Mouse (Mus musculus) ovary, adult 2 months (tissue): ENCODE data around the gene Lrrc3. TPM values are rescaled to one million over a fixed set of nuclear protein-coding genes. Genes with fewer than 3 reads are reported as not detected.

ENCODE experiments used
- polyA plus RNA-seq: library from polyadenylated mRNA; depleted of rRNA; stranded (reverse); fragments of >200 nt; gene quantifications from 2 replicates; pipeline ENCODE4 v1.2.3, GENCODE M21; 2012; rRNA removed

Lrrc3 gene
- 3.4 and 3.8 TPM in 2 replicates for polyA plus RNA-seq

GRCm38 (mm10) chr10:77902211-77902893 lies at the start of gene Lrrc3:
TSS of gene Lrrc3 (minus strand) at chr10:77902536.

GRCm38 (mm10) chr10:77861675-77862074 lies 40.7 kb downstream of the Lrrc3 start, which contains the start of gene Gm3285:
TSS of gene Gm3285 (plus strand) at chr10:77861975.

DNA sequence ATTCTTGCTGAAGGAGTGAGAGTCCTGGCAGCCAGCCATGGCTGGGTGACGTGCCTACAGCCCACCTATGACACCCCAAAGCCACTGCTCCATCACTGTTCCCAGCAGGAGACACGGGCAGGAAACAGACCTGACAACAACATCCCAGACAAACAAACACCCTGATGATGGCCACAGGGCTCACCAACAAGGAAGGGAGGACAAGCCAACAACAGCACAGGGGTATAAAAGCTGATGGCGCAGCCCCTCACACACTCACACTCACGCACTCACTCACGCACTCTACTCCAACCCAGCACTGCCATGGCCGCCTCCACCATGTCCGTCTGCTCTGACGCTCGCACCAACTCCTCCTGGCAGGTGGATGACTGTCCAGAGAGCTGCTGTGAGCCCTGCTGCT lies 49.8 kb downstream of the Lrrc3 start, which contains the start of gene Gm10318:
Gene Gm10318 (plus strand): TSS at position 301 of the 400 bp plus-strand sequence.

Other genes with a start within 250 kb of the Lrrc3 start
- gene Tspear, start 216.0 kb downstream of the Lrrc3 start, polyA plus RNA-seq, result 1.2 and 1.3 TPM in 2 replicates
- not detected in 2 replicates for gene Gm19402, start 211.8 kb downstream of the Lrrc3 start, polyA plus RNA-seq
- gene Gm9508, start 205.3 kb downstream of the Lrrc3 start, polyA plus RNA-seq, result not detected in 2 replicates
- gene Gm10272, start 195.9 kb downstream of the Lrrc3 start, polyA plus RNA-seq, result not detected in 2 replicates
- gene Gm10024, start 191.1 kb downstream of the Lrrc3 start, polyA plus RNA-seq, result not detected in 2 replicates
- gene Gm10142, start 186.7 kb downstream of the Lrrc3 start, polyA plus RNA-seq, result not detected in 2 replicates
- gene Krtap12-1, start 181.9 kb downstream of the Lrrc3 start, polyA plus RNA-seq, result not detected in 2 replicates
- gene Gm10100, start 176.1 kb downstream of the Lrrc3 start, polyA plus RNA-seq, result not detected in 2 replicates
- not detected in 2 replicates for gene Gm18596, start 159.9 kb downstream of the Lrrc3 start, polyA plus RNA-seq
- gene Gm9736, start 151.2 kb downstream of the Lrrc3 start, polyA plus RNA-seq, result not detected in 2 replicates
- gene Gm3233, start 142.9 kb downstream of the Lrrc3 start, polyA plus RNA-seq, result not detected in 2 replicates
- not detected in 2 replicates for gene Gm3238, start 131.2 kb downstream of the Lrrc3 start, polyA plus RNA-seq
- not detected in 2 replicates for gene Gm7138, start 125.6 kb downstream of the Lrrc3 start, polyA plus RNA-seq
- gene Gm3250, start 120.0 kb downstream of the Lrrc3 start, polyA plus RNA-seq, result not detected in 2 replicates
- gene Gm7137, start 114.3 kb downstream of the Lrrc3 start, polyA plus RNA-seq, result not detected in 2 replicates
- not detected in 2 replicates for gene Gm9639, start 107.5 kb downstream of the Lrrc3 start, polyA plus RNA-seq
- gene Gm19668, start 103.4 kb downstream of the Lrrc3 start, polyA plus RNA-seq, result not detected in 2 replicates
- not detected in 2 replicates for gene Gm9507, start 90.7 kb downstream of the Lrrc3 start, polyA plus RNA-seq
- gene Gm2696, start 87.9 kb downstream of the Lrrc3 start, polyA plus RNA-seq, result 0.33 TPM in 1 of 2 replicates, not detected in the other
- not detected in 2 replicates for gene Krtap10-4, start 75.4 kb downstream of the Lrrc3 start, polyA plus RNA-seq
- gene Krtap10-10, start 66.6 kb downstream of the Lrrc3 start, polyA plus RNA-seq, result not detected in 2 replicates
- not detected in 2 replicates for gene Gm36176, start 55.7 kb downstream of the Lrrc3 start, polyA plus RNA-seq
- not detected in 2 replicates for gene Gm10318, start 49.7 kb downstream of the Lrrc3 start, polyA plus RNA-seq
- gene Gm3285, start 40.6 kb downstream of the Lrrc3 start, polyA plus RNA-seq, result not detected in 2 replicates
- 1.5 and 1.6 TPM in 2 replicates for gene Trpm2, start 68.0 kb upstream of the Lrrc3 start, polyA plus RNA-seq
- gene 1810043G02Rik, start 76.0 kb upstream of the Lrrc3 start, polyA plus RNA-seq, result 104 and 111 TPM in 2 replicates
- 168 and 197 TPM in 2 replicates for gene Pfkl, start 107.5 kb upstream of the Lrrc3 start, polyA plus RNA-seq
- gene Dnmt3l, start 139.4 kb upstream of the Lrrc3 start, polyA plus RNA-seq, result 2.7 and 3.3 TPM in 2 replicates
- 3.6 TPM in 2 replicates for gene Aire, start 141.1 kb upstream of the Lrrc3 start, polyA plus RNA-seq
- 29.7 and 41.0 TPM in 2 replicates for gene Icosl, start 166.8 kb upstream of the Lrrc3 start, polyA plus RNA-seq